Mouse (Mus musculus) cerebellum, adult 11-12 months (tissue): Measurements from ENCODE around the gene Napb.
"Not testable (repeated sequence)": the region's sequence is repeated elsewhere in the genome, so short reads cannot be mapped to it uniquely, and the experiment has no call there.

Experiments used
- DNase-seq: peaks from one replicate; pipeline ENCODE4 v3.0.0; 2022

Gene Napb

DNA sequence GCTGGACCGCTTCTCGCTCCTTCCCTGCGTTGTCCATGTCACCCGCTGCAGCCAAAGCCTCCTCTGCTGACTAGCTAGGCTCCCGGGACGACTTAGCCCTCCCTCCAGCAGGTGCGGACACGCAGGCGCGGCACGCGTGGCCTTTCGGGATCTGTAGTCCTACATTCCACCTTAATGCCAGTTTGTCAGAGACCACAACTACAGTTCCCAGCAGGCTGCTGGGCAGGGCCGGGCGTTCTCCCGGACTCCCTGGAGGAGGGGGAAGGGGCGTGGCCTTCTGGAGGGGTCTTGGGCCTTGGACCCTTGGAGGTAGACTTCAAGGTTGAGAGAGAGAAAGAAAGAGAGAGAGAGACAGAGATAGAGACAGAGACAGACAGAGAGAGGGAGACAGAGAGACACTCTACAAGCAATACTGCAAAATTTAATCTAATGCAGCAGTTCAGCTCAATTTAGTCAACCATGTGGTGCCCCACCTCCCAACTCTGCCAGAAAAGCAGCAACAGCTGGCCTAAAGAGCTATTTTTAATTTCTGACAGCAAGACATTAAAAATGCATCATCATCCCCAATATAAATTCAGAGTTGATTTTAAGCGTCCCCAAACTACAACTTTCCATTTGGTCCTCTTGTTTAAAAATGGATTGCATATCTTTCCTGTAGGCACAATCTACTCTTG is at the start of gene Napb:
Napb (minus strand) TSS at position 141 of the 674 bp plus-strand sequence.
- DNase-seq, result peak; percentile 98

DNA sequence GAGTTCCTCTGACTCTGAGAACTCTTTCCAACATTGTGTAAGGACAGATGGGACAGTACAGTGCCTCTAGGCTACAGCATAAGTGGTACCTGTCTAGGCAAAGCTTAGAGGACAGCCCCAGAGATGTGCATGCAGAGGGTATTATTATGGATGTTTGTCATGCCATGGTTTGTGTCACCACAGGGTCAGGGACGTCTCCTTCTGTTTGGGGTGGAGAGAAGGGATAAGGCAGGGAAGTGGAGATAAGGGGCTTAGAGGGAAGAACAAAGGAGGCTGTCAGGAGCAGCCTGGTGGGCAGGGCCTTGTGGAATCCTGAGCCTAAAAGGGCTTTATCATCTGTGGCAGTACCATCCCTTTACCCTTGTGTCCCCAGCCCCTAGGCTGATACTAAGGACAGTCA is 49.4 kb upstream of the Napb start, which contains the start of gene 8030411F24Rik:
8030411F24Rik (plus strand) TSS at position 301 of the 400 bp plus-strand sequence.
- no peak for DNase-seq

DNA sequence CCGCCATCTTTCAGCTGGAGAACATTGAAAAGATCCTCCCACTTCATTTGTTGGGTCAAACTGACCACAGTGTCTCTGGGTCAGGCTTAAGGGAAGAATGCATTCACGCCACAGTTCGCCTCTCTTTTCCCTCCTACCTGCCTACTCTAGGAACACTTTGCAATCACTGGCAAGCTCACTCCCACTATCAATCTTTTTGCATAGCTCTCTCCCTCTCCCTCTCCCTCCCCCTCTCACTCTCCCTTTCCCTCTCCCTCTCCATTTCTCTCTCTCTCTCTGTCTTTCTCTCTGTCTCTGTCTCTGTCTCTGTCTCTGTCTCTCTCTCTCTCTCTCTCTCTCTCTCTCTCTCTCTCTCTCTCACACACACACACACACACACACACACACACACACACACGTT is 39.1 kb upstream of the Napb start, which contains the start of gene Cst11:
Cst11 (minus strand) TSS at position 101 of the 400 bp plus-strand sequence.
- DNase-seq, result not testable (repeated sequence)

DNA sequence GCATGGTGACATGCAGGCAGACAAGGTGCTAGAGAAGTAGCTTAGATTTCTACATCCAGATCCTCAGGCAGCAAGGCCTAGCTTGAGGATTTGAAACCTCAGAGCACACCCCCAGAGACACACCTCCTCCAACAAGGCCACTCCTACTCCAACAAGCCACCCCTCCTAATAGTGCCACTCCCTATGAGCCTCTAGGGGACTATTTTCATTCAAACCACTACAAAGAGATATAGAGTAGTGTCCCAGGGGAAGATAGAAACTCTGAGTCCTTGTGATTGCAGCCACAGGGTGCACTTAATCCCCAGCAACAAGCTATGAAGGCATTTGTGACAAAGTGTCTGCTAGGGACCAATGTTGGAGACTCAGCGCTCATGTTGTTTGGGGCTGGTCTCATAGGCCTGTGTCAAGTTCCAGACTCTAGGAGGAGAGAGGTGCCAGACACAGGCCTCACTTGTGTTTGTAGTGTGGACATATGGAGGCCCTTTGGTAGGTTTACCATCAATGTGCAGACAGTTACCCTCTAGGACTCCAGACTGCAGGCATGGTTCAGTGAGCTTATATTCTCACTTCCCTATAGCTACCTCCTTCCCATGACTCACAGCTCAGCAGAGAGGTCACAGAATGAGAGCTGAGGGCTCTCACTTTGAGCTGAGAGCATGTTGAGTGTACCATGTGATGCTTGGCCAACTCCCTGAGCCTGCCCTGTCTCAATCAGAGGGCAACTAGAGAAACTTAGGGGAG is 31.6 kb upstream of the Napb start:
- DNase-seq, result no peak

DNA sequence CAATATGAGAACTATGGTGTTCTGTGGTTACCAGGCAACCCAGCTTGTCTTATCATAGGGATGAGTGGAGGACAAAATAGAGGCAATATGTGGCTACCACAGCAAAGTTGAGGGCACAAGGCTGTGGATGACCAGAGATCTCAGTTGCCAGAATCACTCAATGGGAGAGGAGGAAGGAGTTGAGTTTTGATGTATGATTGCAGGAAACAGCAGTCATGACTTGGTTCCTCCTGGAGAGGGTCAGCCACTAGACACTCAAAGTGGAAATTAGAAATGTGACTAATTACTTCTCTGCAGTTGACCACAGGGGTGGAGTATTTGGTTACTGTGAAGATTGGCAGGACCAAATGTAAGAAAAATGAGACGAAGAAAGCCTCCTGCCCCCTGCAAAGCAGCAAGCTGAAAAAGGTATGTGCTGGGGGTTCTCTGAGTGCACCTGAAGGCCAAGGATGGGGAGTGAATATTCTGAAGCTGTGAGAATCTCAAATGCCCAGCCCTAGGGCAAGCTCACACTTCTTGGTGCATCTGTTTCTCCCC is 22.1 kb upstream of the Napb start:
- DNase-seq, result no peak

DNA sequence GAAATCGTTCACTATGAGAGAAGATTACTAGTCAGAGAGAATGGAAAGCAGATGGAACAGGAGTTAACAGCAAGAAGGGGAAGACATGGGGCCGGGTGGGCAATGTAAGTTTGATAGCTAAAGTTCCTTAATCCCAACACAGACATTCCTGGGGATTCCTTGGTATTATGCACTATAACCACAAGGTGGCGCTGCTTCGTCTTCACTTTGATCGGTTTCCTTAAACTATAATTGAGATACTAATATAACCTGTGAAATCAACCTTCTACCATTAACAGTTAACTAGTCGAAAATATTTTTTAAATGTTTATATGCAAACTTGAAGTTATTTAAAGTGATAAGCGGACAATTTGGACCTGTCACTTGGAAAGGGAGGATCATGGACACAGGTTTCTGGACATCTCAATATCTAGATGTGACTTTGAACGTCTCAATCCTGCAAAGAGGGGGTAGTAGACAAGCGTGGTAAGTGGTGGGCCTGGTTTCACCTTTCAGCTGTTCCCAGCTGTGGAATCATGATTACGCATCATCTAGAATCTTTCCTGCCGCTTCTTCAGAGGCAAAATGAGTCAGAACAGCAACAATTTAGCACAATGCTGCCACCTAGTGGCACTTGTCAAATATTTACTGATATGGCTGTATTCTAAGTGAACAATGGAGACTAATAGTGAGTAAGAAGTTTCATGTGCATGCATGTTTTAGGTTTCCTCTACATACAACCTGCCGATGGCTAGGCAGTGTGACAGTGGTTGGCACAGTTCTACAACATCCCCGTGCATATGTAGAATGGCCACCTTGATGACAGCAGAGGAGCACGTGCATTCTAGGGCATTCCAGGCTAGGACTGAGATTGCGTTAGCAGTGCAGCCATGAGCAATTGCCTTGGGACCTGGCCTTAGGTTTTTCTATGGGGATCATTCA is 19.9 kb upstream of the Napb start:
- peak; percentile 68 for DNase-seq

DNA sequence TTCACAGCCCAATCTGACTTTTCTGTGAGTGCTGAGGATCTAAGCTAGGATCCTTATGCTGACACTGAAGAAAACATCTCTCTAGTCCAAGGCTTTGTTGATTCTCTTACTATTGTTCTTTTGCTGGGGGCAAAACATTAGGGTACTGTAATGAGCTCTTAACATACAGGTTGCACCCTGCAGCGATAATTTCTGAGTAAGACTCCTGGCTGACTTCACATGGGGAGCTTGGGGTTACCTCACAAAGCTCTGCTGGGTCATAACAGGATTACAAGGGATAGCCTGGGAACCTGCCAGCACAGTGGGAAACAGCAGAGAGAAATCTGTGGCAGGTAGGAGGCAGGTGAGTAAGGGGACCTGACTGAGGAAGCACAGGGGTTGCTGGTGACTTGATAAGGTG is 17.8 kb upstream of the Napb start, which contains the start of gene Cstl1:
Cstl1 (plus strand) TSS at position 301 of the 400 bp plus-strand sequence.
- DNase-seq, result no peak

DNA sequence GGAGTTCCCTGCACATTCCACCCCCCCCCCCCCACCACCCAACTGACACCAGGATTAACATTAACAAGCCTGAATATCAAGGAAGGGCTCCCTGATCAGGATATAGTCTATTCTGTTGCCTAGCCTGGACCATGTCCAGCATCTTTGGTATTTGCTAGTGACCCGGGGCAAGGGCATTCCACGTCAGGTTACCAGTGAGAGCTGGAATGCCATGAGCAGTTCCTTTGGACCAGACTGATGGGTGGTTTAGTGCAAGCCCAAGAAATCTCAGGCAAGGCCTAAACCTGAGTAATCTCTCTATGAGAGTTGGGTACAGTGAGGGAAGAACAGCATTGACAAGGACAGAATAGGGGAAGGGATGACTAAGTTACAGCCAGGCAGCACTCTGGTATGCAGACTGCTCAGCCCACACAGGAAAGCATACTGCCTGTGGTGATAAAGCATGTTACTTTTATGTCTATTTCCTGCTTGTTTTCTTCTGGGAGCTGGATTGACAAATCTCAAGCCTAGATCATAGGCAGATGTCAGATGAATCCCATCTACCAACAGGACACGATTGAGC is 11.7 kb upstream of the Napb start:
- DNase-seq, result peak; percentile 48

DNA sequence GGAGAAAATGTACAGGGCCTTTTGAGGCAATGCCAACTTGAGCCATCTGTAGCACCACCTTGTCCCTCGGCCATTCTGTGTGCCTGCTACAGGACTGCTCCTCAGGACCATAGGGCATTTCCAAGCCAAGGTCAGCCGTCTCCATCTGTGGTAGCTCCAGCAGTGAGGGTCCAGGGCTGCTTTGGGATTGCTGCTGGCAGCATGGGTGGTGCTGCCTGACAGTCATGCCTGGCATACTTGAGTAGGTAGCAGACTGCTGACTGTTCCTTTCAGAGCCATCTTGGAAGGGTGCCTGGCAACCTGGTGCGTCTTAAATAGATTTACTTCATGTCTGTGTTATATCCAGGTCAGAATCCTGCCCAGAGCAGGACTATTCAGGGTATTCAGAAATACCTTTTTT is 10.7 kb upstream of the Napb start:
- DNase-seq, result peak; percentile 97

DNA sequence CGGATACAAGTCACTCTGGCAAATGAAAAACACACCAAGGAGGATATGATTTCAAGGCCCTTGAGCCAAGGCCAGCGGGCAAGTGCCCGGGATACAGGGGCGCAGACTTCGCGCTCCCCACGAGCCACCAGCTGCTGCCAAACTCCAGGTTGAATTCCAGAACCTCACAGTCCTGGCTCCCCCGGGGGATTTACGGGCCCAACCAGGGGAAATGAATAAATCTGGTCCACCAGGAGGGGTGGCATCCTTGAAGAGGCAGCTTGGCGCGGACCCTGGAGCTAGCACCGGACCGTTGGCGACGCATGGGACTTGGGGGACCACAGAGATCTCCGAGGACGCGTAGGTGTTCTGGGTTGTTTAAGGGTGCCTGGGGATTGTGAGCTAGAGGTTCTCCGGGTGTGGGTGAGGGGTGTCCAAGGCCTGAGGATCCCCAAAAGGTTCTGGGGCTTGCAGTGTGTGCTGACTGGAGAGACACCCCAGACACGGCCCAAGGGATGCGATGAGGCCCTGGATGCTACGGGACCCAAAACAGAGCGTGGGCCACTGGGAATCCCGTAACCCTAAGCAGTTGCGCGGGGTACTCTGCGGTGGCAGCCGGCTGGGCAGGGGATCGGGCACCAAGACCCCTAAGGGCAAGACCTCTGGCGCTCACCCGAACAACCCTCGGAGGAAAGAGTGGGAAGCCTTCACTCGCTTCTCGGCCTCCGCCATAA is 497 bp downstream of the Napb start:
- DNase-seq, result peak; percentile 77

DNA sequence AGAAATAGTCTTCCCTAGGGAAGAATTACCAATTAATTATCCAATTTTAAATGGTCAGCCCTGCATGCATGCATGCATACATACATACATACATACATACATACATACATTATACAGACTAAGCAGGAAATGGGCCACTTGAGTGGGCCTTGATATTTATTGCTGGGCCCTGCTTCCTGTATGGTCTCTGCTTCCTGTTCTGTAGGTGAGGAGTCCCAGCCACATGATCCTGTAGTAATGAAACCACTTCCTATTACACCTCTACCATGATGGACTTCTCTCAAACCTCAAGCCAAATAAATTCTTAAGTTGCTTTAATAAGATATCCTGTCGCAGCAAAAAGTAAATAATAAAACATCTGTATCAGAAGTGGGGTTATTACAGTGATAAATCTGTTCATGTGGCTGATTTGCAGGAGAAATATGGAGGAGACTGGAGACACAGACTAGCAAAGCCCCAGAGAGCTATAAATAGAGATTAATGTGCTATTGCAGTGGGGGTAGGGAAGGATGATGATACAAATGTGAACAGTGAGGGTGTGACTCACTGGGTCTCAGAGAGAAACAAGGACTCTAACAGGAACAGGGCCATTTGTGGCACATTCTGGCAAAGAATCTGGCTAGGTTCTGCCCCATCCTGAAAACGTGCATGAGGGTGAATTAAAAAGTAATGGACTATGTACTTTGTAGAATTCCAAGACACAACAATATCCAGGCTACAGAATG is 12.8 kb downstream of the Napb start:
- no peak for DNase-seq

DNA sequence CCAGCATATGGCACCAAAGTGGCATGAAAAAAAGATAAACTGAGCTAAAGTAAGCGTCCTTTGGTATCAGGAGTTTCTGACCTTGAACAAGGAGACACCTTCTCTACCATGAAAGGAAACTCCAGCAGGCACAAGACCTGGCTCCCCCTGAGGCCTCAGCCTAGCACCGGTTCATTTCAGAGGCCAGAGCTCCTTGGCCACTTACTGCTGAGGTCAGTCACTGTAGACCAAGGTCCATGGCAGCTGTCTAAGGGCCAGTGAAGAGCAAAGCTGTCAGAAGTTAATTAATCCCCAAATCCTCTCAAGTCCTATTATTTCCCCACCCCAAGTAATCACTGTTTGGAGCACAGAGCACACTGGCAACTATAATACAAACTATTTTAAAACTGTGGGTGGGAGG is 15.2 kb downstream of the Napb start:
- no peak for DNase-seq

DNA sequence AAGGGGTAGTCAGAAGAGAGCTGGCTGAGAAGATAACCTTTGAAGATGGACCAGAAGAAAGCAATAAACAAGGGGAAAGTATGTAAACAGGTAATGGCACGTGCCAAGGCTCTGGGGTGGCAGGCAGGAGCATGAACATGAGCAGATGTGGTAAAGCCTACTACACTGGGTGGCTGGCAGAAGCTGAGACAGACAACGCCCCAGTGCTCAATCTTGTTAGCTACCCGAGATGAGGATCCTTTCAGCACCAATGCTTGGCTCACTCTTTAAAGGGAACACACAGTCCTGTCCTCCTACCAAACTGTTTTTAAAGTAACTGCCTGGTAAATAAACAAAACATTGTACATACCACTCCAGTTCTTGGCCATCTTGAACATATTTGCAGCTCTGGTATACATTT is 19.9 kb downstream of the Napb start:
- DNase-seq, result no peak

DNA sequence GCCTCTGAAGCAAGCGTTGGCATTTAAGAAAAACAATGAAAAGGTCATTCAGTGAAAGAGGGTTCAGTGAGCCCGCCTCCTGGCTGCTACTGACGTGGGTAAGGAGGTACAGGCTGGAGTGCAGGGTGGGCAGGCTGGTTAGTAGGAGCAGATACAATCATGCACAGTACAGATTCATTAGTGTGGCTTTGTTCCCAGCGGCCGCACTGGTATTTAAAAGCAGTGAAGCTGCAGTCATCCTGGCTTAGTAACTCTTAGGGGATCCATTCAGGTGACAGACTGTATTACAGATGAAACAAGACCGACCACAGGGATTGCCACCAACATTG is 25.1 kb downstream of the Napb start:
- no peak for DNase-seq

DNA sequence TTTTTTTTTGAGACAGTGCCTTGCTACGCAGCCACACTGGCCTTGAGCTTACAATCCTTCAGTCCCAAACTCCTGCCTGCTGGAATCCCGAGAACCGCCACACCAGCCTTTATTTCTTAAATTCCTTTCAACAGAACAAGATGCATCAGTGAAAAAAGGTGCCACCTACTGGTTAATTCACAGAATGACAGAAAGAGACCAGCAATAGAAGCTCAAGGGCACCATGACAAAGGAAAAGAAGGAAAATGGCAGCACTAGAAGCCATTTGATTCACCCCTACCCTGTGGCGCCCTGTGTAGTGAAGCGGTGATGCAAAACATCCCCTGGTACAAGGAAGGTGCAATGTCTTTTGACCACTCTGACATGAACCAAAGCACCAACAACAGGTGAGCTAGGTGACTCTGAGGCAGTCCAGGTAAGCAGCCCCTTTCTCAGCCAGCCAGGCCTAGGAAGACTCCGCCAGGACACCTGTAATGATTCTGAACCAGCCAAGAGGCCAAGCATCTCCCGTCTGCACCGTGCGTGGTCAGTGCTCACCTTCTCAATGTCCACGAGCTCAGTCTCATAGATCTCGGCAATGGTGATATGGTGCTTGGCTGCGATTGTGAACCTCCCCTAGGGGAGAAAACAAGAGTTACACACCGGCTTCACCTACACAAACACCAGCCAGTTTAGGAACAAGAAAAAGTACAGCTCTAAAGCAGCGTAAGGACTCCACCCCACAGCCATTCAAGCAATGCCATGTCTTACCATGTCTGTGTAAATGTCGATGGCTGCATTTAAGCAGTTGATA is 25.7 kb downstream of the Napb start:
- no peak for DNase-seq

DNA sequence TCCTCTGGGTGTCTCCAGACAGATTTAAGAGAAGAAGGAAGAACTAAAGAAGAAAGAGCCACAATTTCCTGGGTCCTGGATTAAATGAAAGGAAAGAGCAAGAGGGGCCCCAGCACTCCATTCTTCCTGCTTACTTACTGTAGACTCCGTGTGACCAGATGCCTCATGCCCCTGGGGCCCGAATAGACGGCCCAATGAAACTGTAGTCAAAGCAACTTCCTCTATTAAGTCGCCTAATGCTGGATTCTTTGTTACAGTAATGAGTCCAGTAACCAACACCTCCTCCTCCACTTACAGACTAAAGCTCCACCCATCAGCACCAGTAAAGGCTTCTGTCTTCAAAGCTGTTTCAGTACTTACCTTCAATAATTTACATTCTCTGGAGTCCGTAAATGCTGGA is 33.7 kb downstream of the Napb start:
- no peak for DNase-seq

DNA sequence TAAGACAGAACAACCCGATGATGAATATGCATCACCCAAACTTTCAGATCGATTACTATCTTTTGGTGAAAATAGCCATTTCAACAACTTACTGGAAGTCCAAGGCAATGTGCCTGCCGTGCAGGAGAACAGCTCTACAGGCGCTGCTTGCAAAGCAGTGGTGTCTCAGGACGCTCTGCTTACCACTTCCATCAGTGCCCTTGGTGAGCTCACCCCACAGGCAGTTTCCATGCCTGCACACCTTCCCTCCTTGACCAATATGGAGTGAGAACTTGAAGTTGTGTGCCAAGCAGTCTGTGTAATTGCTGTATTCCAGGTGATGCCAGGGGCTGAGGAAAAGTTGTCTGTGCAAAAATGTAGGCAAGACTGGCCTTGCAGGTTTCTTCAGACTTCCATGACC is 41.5 kb downstream of the Napb start:
- no peak for DNase-seq

DNA sequence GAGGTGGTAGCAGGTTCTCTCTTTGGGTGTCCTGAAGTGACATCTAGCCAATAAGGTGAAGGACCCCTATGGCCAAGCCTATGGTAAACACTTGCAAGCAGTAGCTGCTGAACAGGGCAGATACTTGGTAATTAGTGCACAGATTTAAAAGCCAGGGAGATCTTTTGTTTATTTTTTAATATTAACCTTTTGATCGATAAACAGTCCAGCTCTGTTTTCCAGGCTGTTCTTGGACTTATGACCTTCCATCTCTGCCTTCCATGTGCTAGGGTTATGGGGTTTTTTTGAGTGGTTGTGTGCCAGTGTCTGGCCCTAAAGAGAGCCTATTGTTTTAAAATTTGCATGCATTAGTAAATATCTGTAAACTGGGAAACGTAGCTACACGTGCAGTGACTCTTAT is 42.0 kb downstream of the Napb start:
- DNase-seq, result no peak

DNA sequence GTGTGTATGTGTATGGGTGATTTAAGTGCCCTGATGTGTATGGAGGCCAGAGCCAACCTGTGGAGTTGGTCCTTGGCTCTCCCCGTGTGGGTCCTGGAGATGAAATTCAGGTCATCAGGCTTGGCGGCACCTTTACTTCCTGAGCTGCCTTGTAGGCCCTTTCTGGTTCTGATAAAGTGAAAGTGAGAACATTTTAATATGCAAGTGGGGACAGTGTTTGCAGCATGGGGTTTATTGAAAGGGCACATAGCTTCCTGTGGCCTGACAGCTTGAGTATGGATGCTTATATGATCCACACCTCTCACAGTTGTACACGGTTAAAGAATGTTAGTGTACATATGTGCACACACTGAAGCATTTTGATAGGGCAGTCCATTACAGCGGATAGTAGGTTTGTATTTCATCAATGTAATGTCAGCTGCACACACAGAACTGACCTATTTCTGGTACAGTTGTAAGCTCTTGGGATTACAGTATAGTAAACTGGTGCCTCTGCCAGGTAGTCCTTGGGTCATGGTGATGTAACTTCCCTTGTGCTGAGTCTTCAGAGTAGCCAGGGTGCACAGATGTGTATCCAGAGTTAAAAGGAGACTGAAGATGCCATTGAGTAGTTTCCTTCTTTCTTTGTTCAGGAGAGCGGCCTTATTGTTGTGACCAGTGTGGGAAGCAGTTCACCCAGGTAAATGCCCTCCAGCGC is 42.7 kb downstream of the Napb start:
- DNase-seq, result no peak

DNA sequence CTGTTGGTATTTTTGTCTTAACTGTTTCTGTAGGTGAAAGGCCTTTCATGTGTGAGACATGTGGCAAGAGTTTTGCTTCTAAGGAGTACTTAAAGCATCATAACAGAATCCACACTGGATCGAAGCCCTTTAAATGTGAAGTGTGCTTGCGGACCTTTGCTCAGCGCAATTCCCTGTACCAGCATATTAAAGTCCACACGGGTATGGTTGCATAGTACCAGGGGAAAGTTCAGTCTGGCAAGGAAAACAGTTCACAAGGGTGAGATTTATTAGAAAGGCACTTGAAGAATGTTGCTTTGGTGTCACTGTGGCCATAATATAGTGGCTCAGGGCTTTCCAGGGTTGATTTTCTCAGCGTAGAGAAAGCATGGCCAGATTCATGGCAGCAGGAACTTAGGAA is 44.3 kb downstream of the Napb start:
- no peak for DNase-seq
